Mouse (Mus musculus) mouse embryonic stem cell (cell line): ENCODE data around the gene Irgm1.
"Not testable (repeated sequence)": the region's sequence is repeated elsewhere in the genome, so short reads cannot be mapped to it uniquely, and the experiment has no call there.

Experiments used
- in situ Hi-C, 2 experiments: fragments of 300-500 bp; cut with MboI; formaldehyde crosslinking; loops; 1 replicate in 1 of 2; 3 replicates in 1 of 2; pipeline ENCODE4 v1.14.3; 2019 to 2020; ENCODE audit warnings: low sequenced_read_pairs in 2 of 2, low pct_unique_long_range_greater_than_20kb in 1 of 2, mixed read lengths in 1 of 2; ENCODE audit not compliant: unreplicated experiment in 1 of 2

Irgm1 gene

GRCm38 (mm10) chr11:48838879-48839680 lies 32.4 kb downstream of the Irgm1 start:
- in situ Hi-C loops = no loop called here

GRCm38 (mm10) chr11:48838181-48838797 lies 33.2 kb downstream of the Irgm1 start:
- in situ Hi-C loops = no loop called here

GRCm38 (mm10) chr11:48837310-48838180 lies 33.9 kb downstream of the Irgm1 start:
- in situ Hi-C loops = no loop called here

- in situ Hi-C loops = no loop called here
Measured at GRCm38 (mm10) chr11:48836990-48837309, 34.5 kb downstream of the Irgm1 start.

- in situ Hi-C loops = no loop called here
Measured at GRCm38 (mm10) chr11:48835923-48836322, 35.6 kb downstream of the Irgm1 start.

GRCm38 (mm10) chr11:48833731-48834639 lies 37.5 kb downstream of the Irgm1 start:
- in situ Hi-C loops = no loop called here

- in situ Hi-C loops = no loop called here
Measured at GRCm38 (mm10) chr11:48833078-48833730, 38.3 kb downstream of the Irgm1 start.

GRCm38 (mm10) chr11:48831273-48831672 lies 40.2 kb downstream of the Irgm1 start:
- in situ Hi-C loops = no loop called here

GRCm38 (mm10) chr11:48830279-48830678 lies 41.2 kb downstream of the Irgm1 start:
- in situ Hi-C loops = no loop called here

- in situ Hi-C loops = no loop called here
Measured at GRCm38 (mm10) chr11:48827926-48828325, 43.6 kb downstream of the Irgm1 start.

- in situ Hi-C loops = no loop called here
Measured at GRCm38 (mm10) chr11:48826752-48827096, 44.8 kb downstream of the Irgm1 start.

GRCm38 (mm10) chr11:48825979-48826751 lies 45.3 kb downstream of the Irgm1 start, which contains the start of the genes Trim7 and Gm12184:
Gene Trim7 (plus strand): TSS chr11:48826140.
Gene Gm12184 (minus strand): TSS chr11:48826655.
- in situ Hi-C loops = not testable (repeated sequence)

- in situ Hi-C loops = no loop called here
Measured at GRCm38 (mm10) chr11:48824311-48824830, 47.1 kb downstream of the Irgm1 start.

- in situ Hi-C loops = no loop called here
Measured at GRCm38 (mm10) chr11:48823536-48823972, 47.9 kb downstream of the Irgm1 start.

- in situ Hi-C loops = no loop called here
Measured at GRCm38 (mm10) chr11:48822768-48823512, 48.5 kb downstream of the Irgm1 start.

GRCm38 (mm10) chr11:48821299-48821698 lies 50.2 kb downstream of the Irgm1 start:
- in situ Hi-C loops = not testable (repeated sequence)
